Mouse (Mus musculus): Measurements from ENCODE around the gene Mylk.

DNA sequence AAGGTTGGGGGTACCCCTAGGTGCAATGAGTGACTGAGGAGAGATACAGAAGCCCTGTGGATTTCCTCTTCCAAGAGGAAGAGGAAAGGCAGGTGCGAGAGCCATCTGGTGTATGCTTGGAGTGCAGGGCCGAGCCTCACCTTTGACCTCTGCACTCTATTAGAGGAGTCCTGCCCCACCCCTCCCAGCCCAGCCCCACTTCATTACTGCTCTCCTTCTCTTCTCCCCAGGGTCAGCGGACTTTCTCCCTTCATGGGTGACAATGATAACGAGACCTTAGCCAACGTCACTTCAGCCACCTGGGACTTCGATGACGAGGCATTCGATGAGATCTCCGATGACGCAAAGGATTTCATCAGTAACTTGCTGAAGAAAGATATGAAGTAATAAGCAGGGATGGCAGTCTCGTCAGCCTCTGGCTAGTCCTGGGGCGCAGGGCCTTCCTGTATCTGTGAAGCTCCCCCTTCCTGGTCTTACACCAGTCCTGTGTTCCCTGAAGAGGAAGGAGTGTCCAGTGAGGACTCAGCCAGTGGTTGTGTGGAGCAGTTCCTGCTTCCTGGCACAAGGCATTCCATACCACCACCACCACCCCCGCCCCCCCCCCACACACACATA, 241.3 kb downstream of the Mylk start:
- no peak for TF ChIP-seq CTCF (IDR thresholded peaks at IDR 0.05; ENCODE audit: borderline replicate concordance, insufficient read depth, low read depth, low read length)
- no peak for TF ChIP-seq POLR2A (IDR thresholded peaks at IDR 0.05; ENCODE audit: borderline replicate concordance, insufficient read depth, low read length)

Data from cerebellum, adult 2 months (tissue).